19 mouse cellular contexts compared by ENCODE assay signal in genomic region chr7:116060739-116061138, GRCm38 (mm10). TPM values are rescaled to one million over a fixed set of nuclear protein-coding genes. Genes with fewer than 3 reads are reported as not detected.
A peak's percentile ranks its signal among the peaks of the same experiment; 100 is the strongest.
DNase-seq lines count a peak whose midpoint lies in the region; ATAC-seq and TF ChIP-seq lines count a peak whose summit lies in the region.
"Had no signal": no experiment of that assay in that cellular context is flagged by ENCODE, and none has a peak within 500 bp of the region (broad histone marks: within the 10 kb centered on the region; RNA-seq: fewer than 3 reads in every experiment).

No protein-coding gene starts in this region.

- no peak overlapping the region for H3K27ac ChIP-seq in intestine, postnatal 0 days (ENCODE audit: low read depth, low read length)
- no peak overlapping the region for H3K27ac ChIP-seq in intestine, embryonic 15.5 days
- no peak overlapping the region for H3K27ac ChIP-seq in lung, postnatal 0 days (ENCODE audit: low read length)
- H3K27ac ChIP-seq: hindbrain, embryonic 12.5 days; limb, embryonic 15.5 days; lung, embryonic 15.5 days; midbrain, embryonic 13.5 days; neural tube, embryonic 13.5 days had no signal

- no peaks in the 10 kb centered on the region for H3K9me3 ChIP-seq in intestine, postnatal 0 days (ENCODE audit: control insufficient read depth)
- H3K9me3 ChIP-seq in intestine, embryonic 15.5 days, result no peaks in the 10 kb centered on the region
- H3K9me3 ChIP-seq in lung, postnatal 0 days (ENCODE audit: low read length), result no peaks in the 10 kb centered on the region
- H3K9me3 ChIP-seq: hindbrain, embryonic 12.5 days; limb, embryonic 15.5 days; lung, embryonic 15.5 days; midbrain, embryonic 13.5 days; neural tube, embryonic 13.5 days had no signal

- H3K4me1 ChIP-seq in intestine, postnatal 0 days (replicated peaks; ENCODE audit: control insufficient read depth, insufficient read depth, low read length), result no peaks in the 10 kb centered on the region
- no peaks in the 10 kb centered on the region for H3K4me1 ChIP-seq in intestine, embryonic 15.5 days (replicated peaks)
- no peaks in the 10 kb centered on the region for H3K4me1 ChIP-seq in lung, postnatal 0 days (ENCODE audit: insufficient read depth, low read depth, low read length)
- no peaks in the 10 kb centered on the region for H3K4me1 ChIP-seq in lung, adult 2 months (ENCODE audit: control insufficient read depth, insufficient read depth, low read length)
- H3K4me1 ChIP-seq: hindbrain, embryonic 12.5 days; limb, embryonic 15.5 days; lung, embryonic 15.5 days; midbrain, embryonic 13.5 days; neural tube, embryonic 13.5 days had no signal

- TF ChIP-seq POLR2A in lung, adult 2 months (IDR thresholded peaks at IDR 0.05; ENCODE audit: borderline replicate concordance, extremely low read depth, low read depth, low read length), result no peak

- no peak overlapping the region for H3K4me2 ChIP-seq in intestine, postnatal 0 days (replicated peaks; ENCODE audit: low read depth)
- H3K4me2 ChIP-seq in intestine, embryonic 15.5 days (replicated peaks), result no peak overlapping the region
- no peak overlapping the region for H3K4me2 ChIP-seq in lung, postnatal 0 days (replicated peaks; ENCODE audit: low read depth, low read length)
- H3K4me2 ChIP-seq: hindbrain, embryonic 12.5 days; limb, embryonic 15.5 days; lung, embryonic 15.5 days; midbrain, embryonic 13.5 days; neural tube, embryonic 13.5 days had no signal

- WGBS in intestine, postnatal 0 days, result 37% methylated on average over 1 of the region's 1 CpGs
- WGBS in intestine, embryonic 15.5 days, result 50% methylated on average over 1 of the region's 1 CpGs
- WGBS in lung, postnatal 0 days, result 48% methylated on average over 1 of the region's 1 CpGs
- WGBS in lung, adult 2 months, result 37% methylated on average over 1 of the region's 1 CpGs

- H3K9ac ChIP-seq in intestine, postnatal 0 days (ENCODE audit: low read depth, low read length), result no peak overlapping the region
- H3K9ac ChIP-seq in intestine, embryonic 15.5 days, result no peak overlapping the region
- H3K9ac ChIP-seq in lung, postnatal 0 days (replicated peaks; ENCODE audit: low read depth), result no peak overlapping the region
- H3K9ac ChIP-seq: hindbrain, embryonic 12.5 days; limb, embryonic 15.5 days; lung, embryonic 15.5 days; midbrain, embryonic 13.5 days; neural tube, embryonic 13.5 days had no signal

- TF ChIP-seq EP300 in lung, postnatal 0 days (IDR thresholded peaks at IDR 0.05), result no peak

- peak; percentile 48 for TF ChIP-seq CTCF in intestine, postnatal 0 days (IDR thresholded peaks at IDR 0.05; ENCODE audit: low read depth)
- peak; percentile 37 for TF ChIP-seq CTCF in lung, postnatal 0 days (IDR thresholded peaks at IDR 0.05)
- no peak for TF ChIP-seq CTCF in lung, adult 2 months (IDR thresholded peaks at IDR 0.05; ENCODE audit: insufficient read depth, low read length)

- no peak for ATAC-seq in intestine, postnatal 0 days
- no peak for ATAC-seq in intestine, embryonic 15.5 days
- ATAC-seq in lung, postnatal 0 days, result no peak
- ATAC-seq in frontal cortex, adult (ENCODE audit: low TSS enrichment), result no peak
- ATAC-seq: midbrain, embryonic 13.5 days had no signal

- no peaks in the 10 kb centered on the region for H3K27me3 ChIP-seq in intestine, postnatal 0 days (replicated peaks; ENCODE audit: control insufficient read depth, insufficient read depth, low read length)
- H3K27me3 ChIP-seq in intestine, embryonic 15.5 days (replicated peaks), result no peaks in the 10 kb centered on the region
- no peaks in the 10 kb centered on the region for H3K27me3 ChIP-seq in lung, postnatal 0 days (replicated peaks; ENCODE audit: insufficient read depth, low read length)
- H3K27me3 ChIP-seq: hindbrain, embryonic 12.5 days; limb, embryonic 15.5 days; lung, embryonic 15.5 days; midbrain, embryonic 13.5 days; neural tube, embryonic 13.5 days had no signal

- no peak for DNase-seq in lung, postnatal 0 days (ENCODE audit: low spot score)
- DNase-seq in lung, adult 2 months, result no peak
- peak; percentile 3 for DNase-seq in NIH3T3 (ENCODE audit: low read depth)
- no peak for DNase-seq in ovary, adult 18-20 months (ENCODE audit: low spot score)
- DNase-seq: cerebellum, adult 2 months; cerebellum, postnatal 36 days; gastrocnemius, postnatal 14 days; heart, postnatal 10 days; layer of hippocampus, postnatal 36 days; right cerebral cortex, postnatal 14 days; spleen, adult 18-20 months had no signal

- no peak overlapping the region for H3K4me3 ChIP-seq in intestine, postnatal 0 days (ENCODE audit: low read depth, low read length)
- H3K4me3 ChIP-seq in intestine, embryonic 15.5 days (replicated peaks), result no peak overlapping the region
- H3K4me3 ChIP-seq in lung, postnatal 0 days (ENCODE audit: low read depth, low read length), result no peak overlapping the region
- H3K4me3 ChIP-seq in lung, adult 2 months (replicated peaks; ENCODE audit: extremely low read depth, low read depth, low read length), result no peak overlapping the region
- H3K4me3 ChIP-seq: hindbrain, embryonic 12.5 days; limb, embryonic 15.5 days; lung, embryonic 15.5 days; midbrain, embryonic 13.5 days; neural tube, embryonic 13.5 days had no signal

- H3K36me3 ChIP-seq in intestine, postnatal 0 days (ENCODE audit: control insufficient read depth, insufficient read depth), result no peaks in the 10 kb centered on the region
- no peaks in the 10 kb centered on the region for H3K36me3 ChIP-seq in intestine, embryonic 15.5 days
- H3K36me3 ChIP-seq in lung, postnatal 0 days (ENCODE audit: insufficient read depth, low read length), result no peaks in the 10 kb centered on the region
- H3K36me3 ChIP-seq: hindbrain, embryonic 12.5 days; limb, embryonic 15.5 days; lung, embryonic 15.5 days; midbrain, embryonic 13.5 days; neural tube, embryonic 13.5 days had no signal

RNA-seq across cellular contexts. Expression of gene 1110004F10Rik, which starts 21.5 kb away (rescaled TPM):
- 117 and 120 TPM in 2 replicates for polyA plus RNA-seq in intestine, postnatal 0 days (2015; fragmentation: Nextera tagmentation; extraction: Ambion mirVana)
- polyA plus RNA-seq in intestine, embryonic 15.5 days (2015; fragmentation: Nextera tagmentation; extraction: Ambion mirVana), result 207 and 217 TPM in 2 replicates
- polyA plus RNA-seq in lung, postnatal 0 days (2015; fragmentation: Nextera tagmentation; extraction: Ambion mirVana), result 149 and 158 TPM in 2 replicates
- 32.7 and 50.4 TPM in 2 replicates for polyA plus RNA-seq in lung, adult 2 months (2012; rRNA removed)

RNA-seq across cellular contexts. Expression of gene Sox6, which starts 22.1 kb away (rescaled TPM):
- polyA plus RNA-seq in intestine, postnatal 0 days (2015; fragmentation: Nextera tagmentation; extraction: Ambion mirVana), result 21.6 and 28.2 TPM in 2 replicates
- polyA plus RNA-seq in intestine, embryonic 15.5 days (2015; fragmentation: Nextera tagmentation; extraction: Ambion mirVana), result 36.1 and 40.1 TPM in 2 replicates
- 6.8 and 9.4 TPM in 2 replicates for polyA plus RNA-seq in lung, postnatal 0 days (2015; fragmentation: Nextera tagmentation; extraction: Ambion mirVana)
- polyA plus RNA-seq in lung, adult 2 months (2012; rRNA removed), result 3.3 and 3.9 TPM in 2 replicates

RNA-seq across cellular contexts. Expression of gene Gm4353, which starts 23.7 kb away (rescaled TPM):
- 0.13 and 0.30 TPM in 2 replicates for polyA plus RNA-seq in intestine, postnatal 0 days (2015; fragmentation: Nextera tagmentation; extraction: Ambion mirVana)
- 0.44 and 0.62 TPM in 2 replicates for polyA plus RNA-seq in intestine, embryonic 15.5 days (2015; fragmentation: Nextera tagmentation; extraction: Ambion mirVana)
- 0.10 and 0.85 TPM in 2 replicates for polyA plus RNA-seq in lung, postnatal 0 days (2015; fragmentation: Nextera tagmentation; extraction: Ambion mirVana)
- polyA plus RNA-seq in lung, adult 2 months (2012; rRNA removed), result 0.16 and 0.33 TPM in 2 replicates
